Mouse (Mus musculus) heart, embryonic 15.5 days (tissue): ENCODE data around the gene Rps24. TPM values are rescaled to one million over a fixed set of nuclear protein-coding genes. Genes with fewer than 3 reads are reported as not detected.

ENCODE experiments used
- ATAC-seq: fragments of 200-750 bp; cut with Nextera tagmentation; replicated peaks from 2 replicates; pipeline ENCODE4 v1.8.0; 2017; ENCODE audit warnings: low read depth, moderate TSS enrichment; ENCODE audit not compliant: insufficient number of reproducible peaks, insufficient read depth, low FRiP score
- H3K27ac ChIP-seq: fragments of 300-500 bp; sonication (generic); 2 replicates; pipeline ENCODE4 v1.5.1; 2015; ENCODE audit warnings: mild to moderate bottlenecking, inconsistent platforms
- H3K27me3 ChIP-seq: fragments of 300-500 bp; sonication (generic); 2 replicates; pipeline ENCODE4 v1.6.1; 2015; ENCODE audit warnings: inconsistent platforms
- H3K36me3 ChIP-seq: fragments of 300-500 bp; sonication (generic); 2 replicates; pipeline ENCODE4 v1.6.1; 2015; ENCODE audit warnings: mild to moderate bottlenecking, inconsistent platforms
- H3K4me1 ChIP-seq: fragments of 300-500 bp; sonication (generic); replicated peaks from 2 replicates; pipeline ENCODE4 v1.6.1; 2015; ENCODE audit warnings: inconsistent platforms
- H3K4me2 ChIP-seq: fragments of 300-500 bp; sonication (generic); 2 replicates; pipeline ENCODE4 v1.6.1; 2015; ENCODE audit warnings: inconsistent platforms, mild to moderate bottlenecking, moderate library complexity
- H3K4me3 ChIP-seq: fragments of 300-500 bp; sonication (generic); 2 replicates; pipeline ENCODE4 v1.5.1; 2015; ENCODE audit warnings: mild to moderate bottlenecking, inconsistent platforms
- H3K9ac ChIP-seq: fragments of 300-500 bp; sonication (generic); 2 replicates; pipeline ENCODE4 v1.6.1; 2015; ENCODE audit warnings: mild to moderate bottlenecking, inconsistent platforms
- H3K9me3 ChIP-seq: fragments of 300-500 bp; sonication (generic); replicated peaks from 2 replicates; pipeline ENCODE4 v1.6.1; 2016; ENCODE audit warnings: inconsistent platforms
- WGBS: fragments of 180-500 bp; shearing (Covaris S2); methylation state at CpG from one replicate; pipeline ENCODE4 v1.1.7; 2015; ENCODE audit warnings: mixed read lengths; 5-methylcytosine and 5-hydroxymethylcytosine counted together
- polyA plus RNA-seq: library from polyadenylated mRNA; unstranded; fragments of >200 nt; fragmentation: Nextera tagmentation; extraction: Ambion mirVana; gene quantifications from 2 replicates; pipeline ENCODE4 v1.2.1, GENCODE M21; 2015

Rps24 gene
- polyA plus RNA-seq, 1 experiment from 2014 or later = 576 TPM

DNA sequence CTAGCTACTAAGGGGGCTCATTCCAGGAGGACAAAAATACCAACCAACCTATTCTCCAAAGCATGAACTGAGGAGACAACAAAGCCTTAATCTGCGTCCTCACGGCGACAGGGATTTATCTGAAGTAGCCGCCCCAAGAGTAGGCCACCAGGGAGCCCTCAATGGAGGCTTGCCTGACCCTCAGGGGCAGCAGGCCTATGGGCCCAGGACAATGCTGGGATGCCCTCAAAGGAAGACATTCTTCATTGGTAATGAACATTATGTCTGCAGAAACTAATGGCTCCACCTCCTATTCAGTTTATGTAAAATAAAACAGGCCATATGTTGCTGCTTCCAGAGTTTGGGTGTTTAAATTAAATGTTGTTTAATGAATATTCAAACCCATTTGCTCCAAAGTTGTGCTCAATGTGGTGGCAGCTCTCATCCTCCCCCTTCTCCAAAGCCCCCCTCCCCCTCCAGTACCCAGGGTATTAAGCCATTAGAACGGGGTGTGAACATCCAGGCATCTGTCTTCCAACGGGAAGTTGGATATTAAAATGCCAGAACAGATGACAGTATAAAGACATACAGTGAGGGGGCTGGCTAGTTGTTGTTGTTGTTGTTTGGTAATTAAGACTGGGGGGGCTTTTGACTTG, 25.7 kb downstream of the Rps24 start:
- H3K4me3 ChIP-seq = no peak overlapping the region
- ATAC-seq = no peak
- H3K9me3 ChIP-seq = no peaks in the 10 kb centered on the region; the same call in 1 of the 2 replicates
- no peaks in the 10 kb centered on the region for H3K36me3 ChIP-seq
- 72% methylated on average over 6 of the region's 6 CpGs for WGBS
- peaks cover 8% of the 10 kb centered on the region for H3K4me1 ChIP-seq
- H3K9ac ChIP-seq = no peak overlapping the region
- H3K27me3 ChIP-seq = no peaks in the 10 kb centered on the region
- no peak overlapping the region for H3K4me2 ChIP-seq
- H3K27ac ChIP-seq = no peak overlapping the region

DNA sequence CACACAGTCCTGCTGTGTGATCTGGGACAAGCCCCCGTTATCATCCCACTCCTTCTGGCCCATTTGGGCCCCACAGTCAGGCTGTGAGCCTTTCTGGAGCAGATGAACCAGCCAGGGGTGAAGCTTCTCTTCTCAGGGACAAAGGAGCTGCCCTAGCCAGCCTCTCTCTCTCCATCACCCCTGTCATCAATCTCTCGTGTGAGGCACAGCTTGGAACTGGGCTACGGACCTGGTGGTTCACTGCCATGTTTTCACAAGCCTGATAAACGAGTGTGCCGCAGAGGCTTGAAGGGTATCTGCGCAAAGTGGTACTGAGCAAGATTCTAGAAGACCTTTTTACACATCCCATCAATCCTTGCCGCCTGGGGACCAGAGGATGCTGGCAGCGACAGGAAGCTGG, 34.7 kb downstream of the Rps24 start:
- Histone ChIP-seq H3K9ac (no peak overlapping the region), H3K36me3 (no peaks in the 10 kb centered on the region), H3K27ac (no peak overlapping the region), H3K4me2 (no peak overlapping the region), H3K9me3 (no peaks in the 10 kb centered on the region), H3K27me3 (no peaks in the 10 kb centered on the region), H3K4me3 (no peak overlapping the region), H3K4me1 (peaks cover 3% of the 10 kb centered on the region; the same call in 1 of the 2 replicates)
- ATAC-seq = no peak
- WGBS = 38% methylated on average over 8 of the region's 8 CpGs

DNA sequence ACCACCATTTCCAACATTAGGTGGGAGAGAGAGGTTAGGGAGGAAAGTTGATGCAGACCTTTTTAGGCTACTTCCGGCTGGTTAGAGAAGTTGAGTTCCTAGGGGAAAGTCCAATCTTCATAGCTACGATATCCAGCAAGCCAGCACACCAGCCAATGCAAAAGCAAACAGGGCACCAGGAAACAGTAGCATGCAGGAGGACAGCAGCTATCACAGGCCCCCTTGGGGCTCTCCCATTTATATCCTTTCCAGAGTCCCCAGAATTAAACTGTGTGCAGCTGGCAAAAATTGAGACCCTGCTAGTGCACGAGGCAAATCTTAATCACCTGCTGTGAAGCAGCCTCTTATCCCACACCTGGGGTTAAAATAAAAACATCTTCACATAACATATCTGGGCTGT, 38.2 kb downstream of the Rps24 start:
- no peaks in the 10 kb centered on the region for H3K27me3 ChIP-seq
- no peaks in the 10 kb centered on the region for H3K9me3 ChIP-seq
- H3K9ac ChIP-seq = no peak overlapping the region
- peaks cover 5% of the 10 kb centered on the region for H3K4me1 ChIP-seq
- H3K4me2 ChIP-seq = no peak overlapping the region
- no peaks in the 10 kb centered on the region for H3K36me3 ChIP-seq
- no peak for ATAC-seq
- H3K4me3 ChIP-seq = no peak overlapping the region
- no peak overlapping the region for H3K27ac ChIP-seq
- 68% methylated on average over 3 of the region's 3 CpGs for WGBS

DNA sequence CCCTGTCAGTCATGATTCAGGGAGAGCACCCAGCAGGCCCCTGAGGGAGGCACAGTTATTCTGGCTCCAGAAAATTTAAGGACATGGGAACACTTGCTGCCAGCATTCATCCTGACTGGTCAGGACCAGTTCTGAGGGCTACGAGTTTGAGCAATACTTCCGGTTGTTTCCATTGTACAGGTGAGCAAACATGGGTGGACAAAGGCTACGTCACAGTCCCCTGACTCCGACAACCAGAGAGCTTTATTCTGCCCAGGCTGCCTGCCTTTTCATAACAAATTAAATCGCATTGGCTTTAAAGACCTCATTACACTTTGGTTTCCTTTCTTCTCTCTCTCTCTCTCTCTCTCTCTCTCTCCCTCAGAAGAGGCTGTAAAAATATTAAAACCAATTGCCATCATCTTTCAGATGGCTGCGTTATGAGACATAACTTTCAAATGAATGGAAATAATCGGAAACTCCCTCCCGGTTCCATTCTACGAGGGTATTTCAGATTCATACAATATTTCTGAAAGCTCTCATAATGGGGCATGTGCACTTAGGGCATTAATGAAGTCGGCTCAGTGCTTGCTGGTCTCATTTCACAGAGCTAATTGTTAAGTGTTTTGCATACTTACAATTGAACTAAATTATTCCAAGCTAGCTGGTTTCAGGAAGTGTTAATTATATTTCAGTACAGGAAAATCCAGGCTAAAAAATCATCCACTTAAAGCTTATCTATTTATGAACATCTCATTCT, 38.9 kb downstream of the Rps24 start:
- peaks cover 12% of the 10 kb centered on the region for H3K4me1 ChIP-seq
- no peaks in the 10 kb centered on the region for H3K36me3 ChIP-seq
- 75% methylated on average over 10 of the region's 10 CpGs for WGBS
- no peak overlapping the region for H3K4me3 ChIP-seq
- no peak overlapping the region for H3K9ac ChIP-seq
- no peak for ATAC-seq
- no peaks in the 10 kb centered on the region for H3K27me3 ChIP-seq
- no peak overlapping the region for H3K4me2 ChIP-seq
- no peak overlapping the region for H3K27ac ChIP-seq
- H3K9me3 ChIP-seq = no peaks in the 10 kb centered on the region

DNA sequence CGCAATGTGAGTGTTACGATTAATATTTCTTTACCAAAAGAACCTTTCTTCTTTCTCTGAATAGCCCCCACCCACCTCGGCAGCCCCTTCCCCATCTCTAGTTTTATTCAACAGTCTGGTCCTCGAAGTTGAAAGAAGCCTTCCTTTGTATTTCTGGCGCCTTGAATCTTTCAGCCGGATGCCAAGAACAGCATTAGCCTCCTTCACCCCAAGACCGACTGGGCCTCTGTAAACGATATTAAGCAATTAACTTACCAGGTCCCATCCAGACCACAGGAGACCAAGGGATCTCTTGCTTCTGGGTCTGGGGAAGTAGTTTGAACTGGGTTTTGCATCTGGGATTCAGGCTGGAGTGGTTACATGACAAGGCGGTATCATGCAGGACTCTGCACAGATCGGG, 39.5 kb downstream of the Rps24 start:
- no peak overlapping the region for H3K9ac ChIP-seq
- no peaks in the 10 kb centered on the region for H3K36me3 ChIP-seq
- H3K4me1 ChIP-seq = peaks cover 12% of the 10 kb centered on the region
- no peak for ATAC-seq
- H3K27ac ChIP-seq = no peak overlapping the region
- H3K4me2 ChIP-seq = no peak overlapping the region
- no peaks in the 10 kb centered on the region for H3K9me3 ChIP-seq
- H3K4me3 ChIP-seq = no peak overlapping the region
- 72% methylated on average over 10 of the region's 10 CpGs for WGBS
- H3K27me3 ChIP-seq = no peaks in the 10 kb centered on the region

DNA sequence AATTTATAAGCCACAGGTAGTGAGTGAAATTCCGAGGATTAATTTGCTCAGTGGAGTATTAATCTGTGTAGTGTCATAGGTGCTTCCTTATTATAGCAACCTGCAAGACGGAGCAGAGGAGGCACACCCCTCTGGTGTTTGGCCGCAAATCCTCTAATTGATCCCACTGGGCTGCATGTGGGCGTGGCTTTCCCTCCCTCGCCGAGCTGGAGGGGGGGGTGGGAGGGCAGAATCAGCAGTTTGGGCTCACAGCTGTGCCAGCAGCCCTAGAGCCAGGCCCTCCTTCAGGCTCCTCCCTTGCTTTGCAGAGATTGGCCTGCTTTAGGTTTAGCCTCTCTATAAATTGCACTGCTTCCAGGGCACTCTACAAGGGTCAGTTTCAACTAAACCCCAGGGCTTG, 43.3 kb downstream of the Rps24 start:
- ATAC-seq = 0 out of 2 replicates have a peak, but pooled peaks have one; percentile 10
- H3K9ac ChIP-seq = no peak overlapping the region
- H3K4me2 ChIP-seq = peak overlapping the region; percentile 31; the same call in 1 of the 2 replicates
- H3K27me3 ChIP-seq = no peaks in the 10 kb centered on the region
- no peak overlapping the region for H3K4me3 ChIP-seq
- WGBS = 8% methylated on average over 6 of the region's 6 CpGs
- H3K4me1 ChIP-seq = peaks cover 10% of the 10 kb centered on the region
- H3K36me3 ChIP-seq = no peaks in the 10 kb centered on the region
- no peak overlapping the region for H3K27ac ChIP-seq
- no peaks in the 10 kb centered on the region for H3K9me3 ChIP-seq

DNA sequence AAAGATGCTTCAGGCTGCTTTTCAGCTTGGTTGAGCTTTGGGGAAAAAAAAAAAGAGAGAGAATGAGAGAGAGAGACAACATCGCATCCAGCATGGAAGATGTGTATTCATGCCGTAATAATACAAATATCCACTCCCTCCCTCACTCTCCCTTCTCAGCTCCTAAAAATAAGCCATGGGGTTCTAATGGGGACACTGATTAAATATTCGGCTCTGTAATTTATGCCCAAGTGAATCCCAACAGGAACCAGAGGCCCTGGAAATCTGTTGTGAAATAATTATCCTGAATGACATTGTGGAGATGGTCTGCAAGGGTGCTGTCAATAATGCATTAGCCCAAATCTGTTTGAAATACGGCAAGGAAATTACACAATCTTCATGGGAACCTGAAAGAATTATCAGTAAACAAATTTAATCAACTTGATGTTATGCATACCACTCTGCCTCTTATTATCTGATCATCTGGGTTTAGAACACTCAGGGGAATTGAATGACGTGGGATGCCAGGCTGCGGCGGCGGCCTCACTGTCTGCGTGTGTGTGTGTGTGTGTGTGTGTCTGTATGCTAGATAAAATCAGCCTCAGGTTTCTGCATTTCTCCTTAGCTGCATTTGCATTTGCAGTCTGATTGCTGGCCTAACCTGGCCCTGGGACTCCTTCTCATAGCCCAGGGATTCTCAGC, 48.1 kb downstream of the Rps24 start:
- no peak for ATAC-seq
- WGBS = 80% methylated on average over 9 of the region's 9 CpGs

DNA sequence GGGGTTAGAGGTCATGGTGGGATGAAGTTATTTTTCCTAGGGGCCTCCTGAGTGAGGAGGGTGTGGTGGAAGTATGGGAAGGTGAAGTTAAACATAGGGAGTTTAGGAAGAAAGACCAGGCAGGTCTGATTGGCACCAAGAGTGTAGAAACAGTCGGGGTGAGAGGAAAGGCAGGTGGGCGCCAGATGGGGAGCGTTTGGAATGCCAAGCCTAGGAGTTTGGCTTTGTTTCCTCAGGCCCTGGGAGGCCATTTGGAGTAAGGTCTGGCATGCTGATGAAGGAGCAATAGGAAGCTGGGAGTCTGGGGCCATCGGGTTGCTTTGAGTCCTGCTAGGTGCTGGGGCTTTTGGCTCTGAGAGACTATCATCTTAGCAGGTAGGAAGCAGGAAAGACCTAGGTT, 56.0 kb downstream of the Rps24 start:
- Histone ChIP-seq H3K9ac (no peak overlapping the region), H3K36me3 (no peaks in the 10 kb centered on the region), H3K4me3 (no peak overlapping the region), H3K9me3 (no peaks in the 10 kb centered on the region), H3K4me1 (no peaks in the 10 kb centered on the region), H3K27ac (no peak overlapping the region), H3K27me3 (no peaks in the 10 kb centered on the region), H3K4me2 (no peak overlapping the region)
- no peak for ATAC-seq
- WGBS = 71% methylated on average over 4 of the region's 4 CpGs

More for the DNA sequence above, 48.1 kb downstream of the Rps24 start:
- no peak overlapping the region for H3K4me2 ChIP-seq
- H3K27me3 ChIP-seq = no peaks in the 10 kb centered on the region
- H3K27ac ChIP-seq = no peak overlapping the region
- H3K36me3 ChIP-seq = no peaks in the 10 kb centered on the region
- H3K9me3 ChIP-seq = 0 out of 2 replicates have a peak, but pooled peaks cover 5% of the 10 kb centered on the region
- H3K4me1 ChIP-seq = peaks cover 9% of the 10 kb centered on the region
- no peak overlapping the region for H3K4me3 ChIP-seq
- H3K9ac ChIP-seq = no peak overlapping the region

DNA sequence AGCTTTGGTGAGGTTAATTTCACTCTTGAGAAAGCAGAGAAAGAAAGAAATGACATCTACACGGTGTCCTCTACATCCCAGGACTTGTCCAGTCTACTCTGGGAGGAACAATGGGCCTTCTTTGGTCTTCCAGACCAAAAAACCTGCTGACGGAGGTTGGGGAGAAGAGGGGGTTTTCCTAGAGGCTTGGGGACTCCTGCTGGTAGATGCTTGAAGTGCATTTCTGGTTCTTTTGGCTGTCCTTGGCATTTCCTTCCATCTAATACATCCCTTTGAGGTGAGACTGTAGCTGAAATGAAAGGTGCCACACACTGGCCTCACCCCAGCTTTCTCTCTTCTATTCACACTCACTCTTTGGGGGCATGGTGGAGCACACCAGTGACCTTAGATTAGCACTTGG, 57.1 kb downstream of the Rps24 start:
- H3K4me1 ChIP-seq = no peaks in the 10 kb centered on the region
- H3K9me3 ChIP-seq = no peaks in the 10 kb centered on the region
- H3K4me2 ChIP-seq = no peak overlapping the region
- H3K27me3 ChIP-seq = no peaks in the 10 kb centered on the region
- no peak overlapping the region for H3K9ac ChIP-seq
- 32% methylated on average over 2 of the region's 2 CpGs for WGBS
- no peaks in the 10 kb centered on the region for H3K36me3 ChIP-seq
- no peak overlapping the region for H3K27ac ChIP-seq
- no peak overlapping the region for H3K4me3 ChIP-seq
- no peak for ATAC-seq
